Mouse (Mus musculus): ENCODE results near the gene Cux2.

The Cux2 gene

GRCm38 (mm10) chr5:121913999-121914398 lies 135.9 kb downstream of the Cux2 start:
- DNase-seq: no peak

- DNase-seq: no peak
These were observed 140.5 kb downstream of the Cux2 start for GRCm38 (mm10) chr5:121909226-121909985.

DNA sequence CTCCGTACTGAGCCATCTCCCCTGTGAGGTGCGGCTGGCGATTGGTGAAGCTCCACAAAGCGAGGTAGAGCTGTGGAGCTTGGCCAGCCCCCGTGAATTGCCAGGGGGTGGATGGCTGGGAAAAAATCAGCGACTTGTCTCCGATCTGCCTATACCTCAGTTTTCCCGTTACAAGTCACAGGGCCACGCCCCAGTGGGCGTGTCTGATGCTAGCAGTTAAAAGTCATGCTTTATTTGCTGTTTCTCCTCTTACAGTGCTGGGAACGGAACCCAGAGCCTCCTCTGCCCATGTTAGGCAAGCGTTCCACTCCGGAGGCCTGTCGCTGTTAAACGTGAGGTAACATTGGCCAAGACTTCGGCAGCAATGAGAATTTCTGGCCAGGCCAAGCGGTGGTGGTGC lies 144.2 kb downstream of the Cux2 start:
- no peak for DNase-seq

DNA sequence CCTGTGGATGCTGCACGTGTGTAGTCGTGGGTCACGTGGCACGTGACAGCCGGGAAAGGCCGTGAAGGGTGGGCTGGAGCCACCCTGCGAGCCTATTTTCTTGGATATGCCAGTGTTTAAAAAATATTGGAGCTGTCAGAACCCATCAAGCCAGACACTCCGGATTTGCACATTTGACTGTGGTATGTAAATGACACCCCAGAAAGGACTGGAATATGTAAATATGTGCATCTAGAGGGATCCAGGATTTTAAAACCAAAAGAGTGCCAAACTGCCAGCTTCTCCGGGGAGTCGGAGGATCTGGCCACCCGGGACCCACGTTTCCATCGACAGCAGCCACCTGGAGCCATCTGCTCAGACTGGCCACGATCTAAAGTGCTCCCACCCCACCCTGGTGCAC lies 145.1 kb downstream of the Cux2 start:
- DNase-seq: no peak

GRCm38 (mm10) chr5:121902809-121903745 lies 146.8 kb downstream of the Cux2 start:
- DNase-seq: no peak

- no peak for DNase-seq
These were observed 154.7 kb downstream of the Cux2 start for GRCm38 (mm10) chr5:121895117-121895756.

DNA sequence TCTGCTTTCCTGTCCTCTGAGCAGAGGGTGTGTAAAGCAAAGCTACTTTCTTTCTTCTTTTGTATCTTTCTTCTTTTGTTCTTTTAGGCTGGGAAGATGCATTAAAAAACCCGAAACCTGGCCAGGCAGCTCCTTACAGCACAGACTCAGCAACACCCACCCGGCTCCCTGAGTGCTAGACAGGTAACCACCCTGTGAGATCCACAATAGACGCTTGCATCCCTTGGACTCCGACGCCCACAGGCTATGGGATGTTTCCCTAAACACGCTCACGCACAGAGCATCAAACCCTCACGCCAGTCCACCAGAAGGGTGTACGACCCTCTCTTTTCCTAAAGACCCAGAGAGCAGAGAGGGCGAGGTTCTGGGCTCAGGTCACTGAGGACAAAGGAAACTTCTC lies 155.3 kb downstream of the Cux2 start:
- DNase-seq: no peak

- DNase-seq: no peak
These were observed 156.3 kb downstream of the Cux2 start for GRCm38 (mm10) chr5:121893581-121893980.

- DNase-seq: peak; percentile 80
These were observed 157.6 kb downstream of the Cux2 start for GRCm38 (mm10) chr5:121892281-121892680.

- no peak for DNase-seq
These were observed 159.0 kb downstream of the Cux2 start for GRCm38 (mm10) chr5:121890925-121891324.

- DNase-seq: no peak
These were observed 160.0 kb downstream of the Cux2 start for GRCm38 (mm10) chr5:121889819-121890362.

DNA sequence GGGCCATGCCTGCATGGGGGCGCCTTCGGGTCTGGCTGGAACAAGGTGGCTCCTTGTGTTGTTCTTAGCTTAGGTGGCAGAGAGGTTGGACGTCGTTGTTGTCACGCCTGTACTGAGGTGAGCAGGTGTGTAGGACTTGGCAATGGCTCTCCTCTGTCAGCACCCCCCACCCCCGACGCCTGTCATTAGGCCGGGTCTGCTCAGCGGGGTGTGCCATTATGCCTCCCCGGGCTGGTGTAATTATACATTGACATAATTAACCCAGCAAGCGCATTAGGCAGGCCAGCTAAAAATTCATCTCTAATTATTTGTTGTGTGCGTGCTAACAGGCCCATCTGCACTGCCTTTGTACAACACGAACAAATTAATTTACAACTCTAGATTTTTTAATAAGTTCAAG lies 160.5 kb downstream of the Cux2 start:
- no peak for DNase-seq

DNA sequence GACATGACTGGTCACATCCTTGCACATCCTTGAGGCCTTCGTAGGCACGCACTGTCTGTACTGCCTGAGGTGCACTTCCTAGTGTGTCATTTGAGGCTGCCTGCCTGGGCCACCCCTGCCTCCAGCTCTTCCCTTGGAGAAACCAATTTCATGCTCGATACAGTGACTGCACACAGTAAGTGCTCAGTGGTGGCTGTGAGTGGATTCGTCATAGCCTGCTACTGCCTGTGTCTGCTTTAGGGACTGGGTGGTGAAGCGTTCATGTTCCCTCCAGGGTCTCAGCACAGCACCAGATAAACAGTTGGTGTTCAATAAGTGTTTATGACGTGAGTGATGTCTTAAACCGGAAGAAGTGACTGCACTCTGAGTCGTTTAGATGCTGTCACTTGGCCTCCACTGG lies 166.5 kb downstream of the Cux2 start:
- no peak for DNase-seq

DNA sequence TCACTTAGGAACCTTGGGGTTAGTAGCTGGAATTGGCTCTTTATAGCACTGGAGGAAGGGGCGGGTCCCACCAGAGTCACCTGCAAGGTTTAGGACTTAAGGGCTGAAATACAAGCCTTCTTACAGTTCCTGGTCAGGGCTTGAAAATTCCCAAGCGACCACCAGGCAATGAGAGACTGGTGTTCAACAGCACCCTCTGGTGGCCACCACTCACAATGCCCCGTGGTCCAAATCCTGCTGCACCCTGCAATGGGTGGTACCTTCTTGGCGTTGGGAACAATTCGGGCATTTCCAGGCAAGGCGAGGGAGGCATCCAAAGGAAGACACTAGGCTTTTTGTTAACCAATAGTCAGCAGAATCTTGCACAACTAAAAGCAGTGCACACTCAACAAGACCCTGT lies 170.7 kb downstream of the Cux2 start:
- no peak for DNase-seq

DNA sequence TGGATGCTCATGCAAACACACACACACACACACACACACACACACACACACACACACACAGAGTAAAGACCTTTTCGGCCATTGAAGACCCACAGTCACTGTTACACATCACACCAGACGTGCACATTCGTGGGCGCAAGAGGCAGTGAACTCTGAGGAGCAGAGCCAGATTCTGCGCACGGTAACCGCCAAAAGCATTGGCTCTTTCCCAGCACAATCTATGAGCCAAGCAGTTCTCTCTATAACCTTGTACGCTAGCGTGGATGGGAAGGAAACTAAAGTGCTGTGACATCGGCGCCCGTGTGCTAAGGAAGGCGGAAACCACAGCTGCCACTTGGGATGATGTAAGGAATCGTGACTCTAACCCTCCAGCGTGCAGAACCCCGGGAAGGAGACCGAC lies 171.2 kb downstream of the Cux2 start:
- no peak for DNase-seq

DNA sequence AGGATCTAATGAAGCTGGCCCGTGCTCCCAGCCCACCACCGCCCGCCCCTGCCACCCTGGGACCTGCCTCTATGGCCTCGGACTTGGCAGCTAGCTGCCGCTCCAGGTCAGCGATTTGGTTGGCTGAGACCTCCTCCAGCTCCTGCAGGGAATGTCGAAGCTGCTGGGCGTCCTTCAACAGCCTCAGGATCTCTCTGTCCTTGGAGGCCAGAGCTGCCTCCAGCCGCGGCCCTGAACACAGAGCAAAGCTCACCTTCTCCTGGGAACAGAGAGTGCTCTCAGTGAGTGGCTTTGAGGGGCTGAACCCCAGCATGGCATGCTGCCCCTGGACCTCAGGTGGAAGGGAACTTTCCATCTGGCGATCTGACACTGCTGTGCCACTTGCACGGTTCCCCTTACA lies 173.0 kb downstream of the Cux2 start:
- DNase-seq: no peak

DNA sequence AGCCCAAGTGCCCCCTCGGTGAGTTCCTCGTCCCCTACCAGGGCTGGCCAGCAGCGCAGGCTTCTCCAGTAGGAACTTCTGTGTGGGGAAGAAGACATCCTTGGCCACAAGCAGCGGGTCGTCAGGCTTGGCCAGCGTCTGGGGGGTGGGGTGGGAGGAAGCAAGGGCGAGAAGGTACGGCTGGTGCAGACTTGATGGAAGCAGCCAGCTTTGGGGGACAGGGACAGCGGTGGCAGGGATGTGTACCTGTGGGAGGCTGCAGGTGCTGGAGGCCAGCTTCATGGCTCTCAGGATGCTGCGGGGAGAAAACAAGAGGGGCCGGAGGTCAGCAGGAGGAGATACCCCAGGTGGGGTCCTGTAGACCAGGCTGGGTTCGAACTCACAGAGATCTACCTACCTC lies 174.9 kb downstream of the Cux2 start:
- no peak for DNase-seq

- DNase-seq: no peak
These were observed 177.7 kb downstream of the Cux2 start for GRCm38 (mm10) chr5:121872158-121872557.

DNA sequence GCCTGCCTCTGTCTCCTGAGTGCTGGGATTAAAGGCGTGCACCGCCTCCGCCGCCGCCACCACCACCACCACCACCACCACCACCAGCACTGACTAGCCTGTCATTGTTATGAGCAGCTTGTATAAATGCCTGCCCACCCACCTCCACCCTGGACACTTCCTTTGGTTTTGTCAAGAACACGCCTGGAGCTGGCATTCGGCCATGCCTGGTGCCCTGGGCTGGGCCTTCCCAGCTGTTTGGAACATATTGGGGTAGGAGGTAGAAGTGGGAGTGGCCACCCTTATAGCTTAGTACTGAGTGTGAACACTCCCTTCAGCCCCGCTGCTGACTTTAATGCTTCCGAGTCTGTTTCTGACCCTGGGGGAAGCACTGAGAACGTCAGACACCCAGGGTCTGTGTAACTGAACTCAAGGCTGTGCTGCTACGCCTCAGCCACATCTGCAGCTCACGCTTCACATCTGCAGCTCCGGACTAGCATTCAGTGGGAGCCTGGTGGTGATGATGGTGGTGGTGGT lies 178.3 kb downstream of the Cux2 start:
- no peak for DNase-seq

DNA sequence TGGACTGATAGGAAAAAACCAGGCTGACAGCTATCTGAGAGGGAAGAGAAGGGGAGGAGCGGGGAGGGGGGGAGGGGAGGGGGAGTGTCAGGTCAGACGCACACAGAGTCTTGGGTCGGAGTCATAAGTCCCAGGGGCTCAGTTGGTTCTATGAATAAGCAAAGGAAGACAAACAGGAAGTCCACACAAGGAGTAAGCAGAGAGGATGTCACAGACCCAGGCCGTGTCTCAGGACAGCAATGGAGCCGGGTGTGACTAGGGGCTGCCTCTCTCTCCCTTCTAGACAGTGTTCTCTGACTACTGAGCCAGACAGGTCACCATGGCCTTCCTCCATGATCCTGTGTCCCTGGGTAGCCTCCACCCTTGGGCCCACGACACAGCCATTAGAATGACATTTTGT lies 179.1 kb downstream of the Cux2 start:
- DNase-seq: no peak

DNA sequence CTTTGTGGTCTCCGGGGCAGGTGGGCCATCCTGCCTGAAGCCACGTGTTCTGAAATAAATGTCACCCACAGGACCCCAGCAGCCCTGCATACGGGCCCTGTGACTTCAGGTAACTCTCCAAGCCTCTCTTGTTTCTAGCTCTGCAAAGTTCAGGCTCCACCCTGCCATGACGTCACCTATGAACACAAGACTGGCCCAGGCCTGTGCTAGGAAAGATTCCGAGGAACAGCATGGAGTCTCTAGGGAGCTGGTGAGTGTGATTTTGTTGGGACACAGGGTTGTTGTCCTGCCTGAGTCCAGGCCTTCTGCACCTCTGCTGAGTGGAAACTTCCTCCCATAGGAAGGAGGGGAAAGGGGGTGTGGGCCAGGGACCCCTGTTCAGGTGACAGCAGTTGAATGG lies 181.9 kb downstream of the Cux2 start:
- DNase-seq: no peak

- DNase-seq: no peak
These were observed 185.6 kb downstream of the Cux2 start for GRCm38 (mm10) chr5:121864330-121864729.

- no peak for DNase-seq
These were observed 187.9 kb downstream of the Cux2 start for GRCm38 (mm10) chr5:121861964-121862363.
